Mouse (Mus musculus) embryo, embryonic 10 days (tissue): Measurements from ENCODE around the gene Lcp2.

Experiments
- DNase-seq: peaks from one replicate; pipeline ENCODE4 v3.0.0-alpha.2; 2015; ENCODE audit warnings: low spot score

Lcp2 gene

GRCm38 (mm10) chr11:34048375-34049124 lies 1.8 kb downstream of the Lcp2 start:
- DNase-seq = no peak

DNA sequence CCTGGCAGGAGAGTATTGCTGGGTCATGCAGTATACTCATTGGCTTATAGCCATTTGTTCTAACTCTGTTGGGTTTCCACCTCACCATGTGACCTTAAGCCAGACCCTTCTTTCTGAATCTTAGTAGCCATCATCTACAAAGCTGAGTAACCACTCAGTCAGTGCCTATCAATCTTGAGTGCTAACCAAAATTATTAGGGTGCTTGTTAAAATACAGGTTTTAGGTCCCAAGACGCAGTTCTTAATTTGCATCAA lies 2.3 kb downstream of the Lcp2 start:
- DNase-seq = no peak

DNA sequence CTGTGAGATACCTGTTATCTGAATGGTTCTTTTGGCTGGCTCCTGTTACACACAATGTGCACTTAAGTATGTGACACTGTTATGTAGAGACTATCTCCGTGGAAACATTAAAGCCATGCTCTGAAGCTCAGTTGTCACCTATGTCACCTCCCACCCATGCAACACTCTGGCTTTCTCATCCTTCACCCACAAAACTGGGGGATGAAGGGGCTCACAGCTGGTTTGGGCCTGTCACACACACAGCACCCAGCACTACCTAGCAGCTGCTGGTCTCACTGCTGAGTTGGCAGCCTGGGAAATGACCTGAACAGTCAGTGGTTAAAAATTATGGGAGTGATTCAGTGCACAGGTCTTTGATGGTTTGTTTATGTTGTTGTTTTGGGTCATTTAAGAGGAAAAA lies 3.3 kb downstream of the Lcp2 start:
- DNase-seq = no peak

DNA sequence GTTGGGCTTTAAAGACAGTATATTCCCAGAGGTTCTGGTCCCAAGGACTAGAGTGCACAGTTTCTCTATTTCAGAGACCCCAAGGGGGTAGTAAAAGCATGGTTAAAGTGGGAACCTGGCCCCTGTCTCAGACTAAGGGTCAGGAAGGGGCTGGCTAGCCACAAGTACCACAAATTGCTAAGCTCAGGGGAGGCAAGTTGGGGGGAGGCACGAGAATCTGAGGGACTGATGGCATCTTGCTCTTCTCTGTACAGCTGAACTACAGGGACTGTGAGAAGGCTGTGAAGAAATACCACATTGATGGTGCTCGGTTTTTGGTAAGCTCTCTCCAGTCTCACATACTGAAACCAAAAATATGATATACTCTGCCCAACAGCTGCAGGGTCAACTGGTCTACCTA lies 3.9 kb downstream of the Lcp2 start:
- no peak for DNase-seq

DNA sequence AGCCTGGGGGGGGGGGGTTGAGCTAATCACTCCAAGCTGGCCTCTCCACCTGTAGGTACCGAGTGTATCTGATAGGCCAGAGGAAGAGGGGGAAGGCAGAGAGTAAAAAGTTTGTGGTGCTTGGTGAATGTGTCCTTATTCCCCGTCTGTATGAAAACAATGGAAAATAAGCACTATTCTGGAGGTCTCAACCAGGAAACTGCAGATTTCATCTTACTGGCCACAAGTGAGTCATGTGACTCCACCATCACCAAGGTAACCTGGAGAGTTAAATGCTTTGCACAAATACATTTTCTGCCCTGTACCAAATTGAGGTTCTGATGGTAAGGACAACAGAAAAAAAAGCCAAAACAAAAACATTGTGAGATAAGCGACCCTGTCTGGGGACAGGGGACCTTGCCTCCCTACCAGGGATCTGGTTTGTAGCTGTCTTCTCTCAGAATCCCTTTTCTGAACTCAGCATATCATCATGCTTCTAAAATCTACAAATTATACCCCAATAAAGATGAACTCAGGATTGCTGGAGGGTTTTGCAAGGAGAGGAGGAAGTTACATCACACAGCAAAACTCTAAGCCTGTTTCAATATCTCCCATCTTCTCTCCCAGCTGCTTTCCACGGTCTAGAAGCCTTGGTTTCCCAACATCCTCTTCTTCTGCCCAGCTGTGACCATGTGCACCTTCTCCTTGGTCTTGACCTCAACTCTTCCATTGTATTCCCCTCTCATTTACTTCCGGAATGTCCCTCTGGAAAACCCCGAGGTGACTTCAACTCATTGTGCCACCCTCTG lies 6.5 kb downstream of the Lcp2 start:
- DNase-seq = no peak

DNA sequence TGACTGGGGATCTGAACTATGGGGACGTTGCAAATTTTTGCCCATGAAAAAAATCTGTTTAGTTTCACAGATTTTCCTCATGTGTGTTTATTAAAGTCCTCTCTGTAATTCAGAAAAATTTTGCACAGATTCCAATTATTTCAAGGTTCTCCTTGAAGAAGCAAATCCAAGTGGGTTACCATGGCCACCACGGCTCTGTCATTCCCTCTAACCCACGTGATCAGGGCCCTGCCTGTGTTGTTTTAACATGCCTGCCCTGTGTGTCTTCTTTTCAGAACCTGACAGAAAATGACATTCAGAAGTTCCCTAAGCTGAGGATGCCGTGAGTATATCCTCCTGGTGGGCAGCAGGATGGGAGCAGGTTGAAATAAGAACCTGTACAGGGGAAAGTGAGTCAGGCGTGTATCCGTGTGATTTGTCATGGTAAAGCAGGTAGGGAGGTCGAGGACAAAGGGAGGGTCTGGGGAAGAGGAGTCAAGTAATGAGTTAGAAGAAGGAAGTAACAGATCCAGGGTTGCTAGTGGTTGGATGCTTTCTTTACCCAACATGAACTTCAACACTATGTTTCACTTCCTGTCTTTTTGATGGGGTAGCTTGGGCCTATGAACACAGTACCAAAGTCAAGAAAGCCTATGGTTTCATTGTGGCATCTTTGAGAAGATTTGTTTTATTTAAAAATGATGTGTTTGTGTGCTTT lies 7.5 kb downstream of the Lcp2 start:
- DNase-seq = no peak

DNA sequence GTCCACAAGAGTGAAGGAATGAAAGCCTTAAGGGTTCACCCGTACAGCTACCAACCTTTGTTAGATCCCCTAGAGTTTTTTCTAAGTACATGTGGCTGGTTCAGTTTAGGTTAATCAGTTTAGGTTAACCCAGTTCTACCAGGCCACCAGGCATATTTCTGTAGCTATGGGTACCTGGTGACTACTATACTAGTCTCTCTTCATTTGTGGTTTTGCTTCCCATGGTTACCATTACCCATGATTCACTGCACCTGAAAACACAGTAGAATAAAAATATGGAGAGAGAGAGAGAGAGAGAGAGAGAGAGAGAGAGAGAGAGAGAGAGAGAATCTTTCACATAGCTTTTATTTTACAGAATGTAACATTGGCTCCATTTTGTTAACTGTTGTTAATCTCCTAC lies 10.0 kb downstream of the Lcp2 start:
- no peak for DNase-seq

DNA sequence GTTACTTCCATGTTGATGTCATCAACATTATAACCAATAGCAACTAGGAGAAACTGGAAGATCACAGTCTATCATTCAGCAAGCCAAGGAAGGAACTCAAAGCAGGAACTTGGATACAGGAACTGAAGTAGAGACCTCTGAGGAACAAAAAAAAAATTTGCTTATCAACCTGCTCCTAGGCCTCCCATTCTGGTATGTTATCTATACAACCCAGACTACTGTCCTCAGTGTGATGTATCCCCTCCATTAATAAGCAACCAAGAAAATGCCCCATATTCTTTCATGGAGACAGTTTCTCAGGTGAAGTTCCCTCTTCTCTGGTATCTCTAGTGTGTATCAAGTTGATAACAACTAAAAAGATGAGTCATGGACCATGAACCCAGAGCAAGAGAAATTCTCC lies 11.6 kb downstream of the Lcp2 start:
- no peak for DNase-seq

DNA sequence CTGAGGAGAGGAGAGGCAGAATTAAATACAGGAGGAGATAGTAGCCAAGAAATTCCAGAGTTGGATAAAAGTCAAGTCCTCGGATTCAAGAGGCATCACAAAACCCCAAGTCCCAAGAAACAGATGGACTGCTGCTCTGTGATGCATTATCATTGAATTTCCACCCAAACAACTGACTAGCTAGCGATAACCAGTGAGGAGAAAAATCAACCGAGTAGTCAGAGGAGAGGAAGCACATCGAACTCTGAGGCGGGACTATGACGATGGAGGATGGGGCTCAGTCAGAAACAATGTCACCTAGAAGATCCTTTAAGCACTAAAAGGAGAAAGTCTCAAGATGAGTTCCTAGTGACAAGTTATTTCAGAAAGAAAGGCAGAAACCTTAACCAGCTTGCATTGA lies 12.2 kb downstream of the Lcp2 start:
- DNase-seq = no peak

DNA sequence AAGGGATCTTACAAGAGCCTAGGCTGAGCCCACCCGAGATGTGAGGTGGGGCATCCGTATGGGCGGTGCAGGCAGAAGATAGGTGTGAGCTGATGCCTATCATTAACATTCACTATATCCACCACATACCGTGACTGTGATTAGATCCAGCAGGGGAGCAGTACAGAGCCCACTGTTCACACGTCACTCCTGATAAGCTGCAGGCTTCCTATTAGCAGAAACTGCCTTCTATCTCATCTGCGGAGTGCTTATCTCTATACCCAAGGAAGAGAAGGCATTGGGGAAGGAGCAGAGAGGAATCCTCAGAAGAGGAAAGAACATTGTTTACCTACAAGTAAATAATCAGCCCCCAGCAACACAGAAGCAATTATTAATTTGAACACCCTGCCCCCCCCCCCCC lies 15.0 kb downstream of the Lcp2 start:
- DNase-seq = no peak

- DNase-seq = no peak
Observed at GRCm38 (mm10) chr11:34063257-34063656, 16.5 kb downstream of the Lcp2 start.

GRCm38 (mm10) chr11:34063702-34064485 lies 17.2 kb downstream of the Lcp2 start:
- peak; percentile 15 for DNase-seq

GRCm38 (mm10) chr11:34070596-34070995 lies 23.9 kb downstream of the Lcp2 start:
- DNase-seq = no peak

- peak; percentile 18 for DNase-seq
Observed at GRCm38 (mm10) chr11:34072309-34072708, 25.6 kb downstream of the Lcp2 start.

- peak; percentile 86 for DNase-seq
Observed at GRCm38 (mm10) chr11:34073776-34074175, 27.1 kb downstream of the Lcp2 start.

- DNase-seq = no peak
Observed at GRCm38 (mm10) chr11:34077870-34078269, 31.1 kb downstream of the Lcp2 start.

GRCm38 (mm10) chr11:34078581-34078980 lies 31.9 kb downstream of the Lcp2 start:
- no peak for DNase-seq

DNA sequence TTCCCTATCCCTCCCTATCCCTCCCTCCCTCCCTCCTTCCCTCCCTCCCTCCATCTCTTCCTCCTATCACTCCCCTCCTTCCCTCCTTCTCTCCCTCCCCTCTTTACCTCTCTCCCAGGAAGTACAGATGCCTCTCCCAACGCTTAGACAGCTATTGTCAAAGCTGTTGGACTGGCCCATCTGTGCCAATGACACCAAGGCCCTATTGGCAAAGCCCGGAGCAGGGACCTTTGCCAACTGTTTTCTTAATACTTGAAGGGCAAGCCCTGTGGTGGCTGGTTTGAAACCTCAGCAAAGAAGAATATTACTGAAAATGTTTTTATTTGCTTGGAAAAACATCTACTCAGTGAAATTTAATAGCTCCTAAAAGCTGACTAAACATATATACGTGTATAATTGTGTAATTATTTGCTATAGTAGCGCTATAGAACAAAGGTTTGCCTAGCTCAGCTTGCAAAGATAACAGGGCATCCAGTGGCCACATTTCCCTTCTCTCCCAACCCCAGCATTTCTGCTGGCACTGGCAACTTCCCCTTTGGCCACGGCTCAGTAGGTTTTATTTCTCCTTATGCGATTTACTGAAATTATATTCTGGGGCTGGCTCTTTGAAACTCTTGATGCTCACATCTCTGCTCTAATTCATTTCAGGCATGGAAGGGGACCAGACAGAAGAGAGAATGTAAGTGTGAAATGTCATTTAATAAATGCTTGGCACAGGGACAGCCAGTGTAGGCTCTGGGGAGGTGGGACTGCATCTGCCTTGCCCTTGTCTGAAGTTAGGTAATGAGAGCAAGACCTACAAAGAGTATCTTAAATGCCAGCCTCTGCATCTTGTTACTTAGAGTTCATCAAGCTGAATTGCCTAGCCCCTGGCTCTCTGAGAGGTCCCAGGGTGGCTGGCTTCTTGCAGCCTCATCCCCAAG lies 33.1 kb downstream of the Lcp2 start:
- DNase-seq = no peak

- DNase-seq = no peak
Observed at GRCm38 (mm10) chr11:34083795-34084194, 37.1 kb downstream of the Lcp2 start.

GRCm38 (mm10) chr11:34084639-34085038 lies 37.9 kb downstream of the Lcp2 start:
- DNase-seq = no peak

DNA sequence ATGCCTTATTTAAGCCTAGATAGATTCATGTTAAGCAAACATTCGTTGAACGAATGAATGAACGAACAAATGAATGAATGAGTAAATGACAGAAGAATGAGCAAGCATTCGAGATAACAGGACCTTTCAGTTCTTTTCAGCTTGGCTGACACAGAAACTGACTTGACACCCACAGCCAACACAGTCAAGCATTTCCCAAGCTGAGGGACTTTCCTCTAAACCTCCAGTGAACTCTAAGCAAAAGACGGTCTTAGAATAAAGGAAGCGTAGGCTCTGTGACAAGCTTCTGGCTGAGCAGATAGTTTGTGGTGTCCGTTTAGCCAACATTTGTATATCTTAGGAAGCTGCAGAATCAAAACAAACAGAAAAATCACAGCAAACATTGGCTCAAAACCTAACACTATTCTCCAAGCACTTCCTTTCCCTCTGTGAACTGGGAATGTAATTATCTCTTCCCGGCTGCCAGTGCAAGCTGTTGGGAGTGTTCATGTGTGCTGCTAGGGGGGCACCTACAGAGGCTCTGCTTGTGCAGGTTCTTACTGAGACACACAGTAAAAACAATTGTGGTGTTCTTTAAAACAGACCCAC lies 39.5 kb downstream of the Lcp2 start:
- no peak for DNase-seq
